Mouse (Mus musculus) G1E (cell line): ENCODE measurements at regions not wholly inside any gene's neighbourhood (a gene's known extent, or its start where the extent isn't known, plus 50 kb on each side); places are given as distances from the start of the nearest gene placed in this dataset.

Experiments used
- CTCF ChIP-seq: IDR thresholded peaks from 2 replicates; pipeline ENCODE4 v1.5.1; 2012; ENCODE audit warnings: low read depth, low read length, inconsistent platforms, mixed read lengths
- GATA1 ChIP-seq: IDR thresholded peaks from 2 replicates; pipeline ENCODE4 v1.6.1; 2012; ENCODE audit warnings: borderline replicate concordance, low read length, inconsistent platforms, mixed read lengths
- POLR2AphosphoS5 ChIP-seq: IDR thresholded peaks from 2 replicates; pipeline ENCODE4 v1.6.1; 2012; ENCODE audit warnings: low read depth, low read length, inconsistent platforms; ENCODE audit not compliant: insufficient replicate concordance
- TAL1 ChIP-seq: conservative IDR thresholded peaks from 2 replicates; pipeline ENCODE4 v1.6.1; 2012; ENCODE audit warnings: low read depth, low read length, inconsistent platforms, mixed read lengths

DNA sequence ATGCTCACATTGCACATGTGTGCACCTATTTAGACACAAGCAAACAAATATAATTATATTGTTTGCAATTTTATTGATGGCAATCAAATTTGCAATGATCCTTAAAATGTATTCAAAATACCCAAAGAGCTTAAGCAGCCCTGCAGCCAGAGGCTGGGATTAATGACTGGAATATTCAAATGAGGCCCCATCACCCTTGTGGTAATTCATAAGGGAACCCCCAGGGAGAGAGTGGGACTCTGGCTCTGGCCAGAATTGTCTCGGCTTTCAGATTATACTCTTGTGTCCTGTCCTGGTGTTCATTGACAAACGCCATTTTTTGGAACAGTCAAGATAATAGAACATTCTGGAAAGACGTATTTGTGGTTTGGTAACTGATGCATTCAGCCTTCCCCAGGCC, 133.5 kb downstream of the Vrk1 start:
- TF ChIP-seq CTCF (no peak), POLR2AphosphoS5 (no peak), GATA1 (no peak), TAL1 (no peak)
